Mouse (Mus musculus): ENCODE results near the gene Olfr910.

Gene Olfr910

GRCm38 (mm10) chr9:38537549-38537948, at the start of gene Olfr910:
Olfr910 (plus strand) TSS chr9:38537849.
- no peak for DNase-seq (ENCODE audit: low read depth, low spot score)
- H3K27me3 ChIP-seq (ENCODE audit: control insufficient read depth, insufficient read depth, low read length, poor library complexity, severe bottlenecking), result no peaks in the 10 kb centered on the region
- H3K36me3 ChIP-seq (ENCODE audit: control insufficient read depth, insufficient read depth, low read length, poor library complexity, severe bottlenecking), result no peaks in the 10 kb centered on the region

- H3K27me3 ChIP-seq (ENCODE audit: control insufficient read depth, insufficient read depth, low read length, poor library complexity, severe bottlenecking), result no peaks in the 10 kb centered on the region
- H3K36me3 ChIP-seq (ENCODE audit: control insufficient read depth, insufficient read depth, low read length, poor library complexity, severe bottlenecking), result no peaks in the 10 kb centered on the region
- no peak for DNase-seq (ENCODE audit: low read depth, low spot score)
Observed at GRCm38 (mm10) chr9:38495501-38495900, 42.1 kb upstream of the Olfr910 start, which contains the start of gene Olfr907. Olfr907 (plus strand) TSS chr9:38495801.

- no peaks in the 10 kb centered on the region for H3K27me3 ChIP-seq (ENCODE audit: control insufficient read depth, insufficient read depth, low read length, poor library complexity, severe bottlenecking)
- H3K36me3 ChIP-seq (ENCODE audit: control insufficient read depth, insufficient read depth, low read length, poor library complexity, severe bottlenecking), result no peaks in the 10 kb centered on the region
- DNase-seq (ENCODE audit: low read depth, low spot score), result no peak
Observed at GRCm38 (mm10) chr9:38512353-38512752, 25.3 kb upstream of the Olfr910 start.

GRCm38 (mm10) chr9:38521280-38521679, 16.4 kb upstream of the Olfr910 start, which contains the start of gene Olfr911-ps1:
Olfr911-ps1 (plus strand) TSS chr9:38521580.
- Histone ChIP-seq H3K36me3 (ENCODE audit: control insufficient read depth, insufficient read depth, low read length, poor library complexity, severe bottlenecking) (no peaks in the 10 kb centered on the region), H3K27me3 (ENCODE audit: control insufficient read depth, insufficient read depth, low read length, poor library complexity, severe bottlenecking) (no peaks in the 10 kb centered on the region)
- no peak for DNase-seq (ENCODE audit: low read depth, low spot score)

GRCm38 (mm10) chr9:38579878-38580277, 42.2 kb downstream of the Olfr910 start, which contains the start of gene Olfr912:
Olfr912 (plus strand) TSS chr9:38580178.
- H3K27me3 ChIP-seq (ENCODE audit: control insufficient read depth, insufficient read depth, low read length, poor library complexity, severe bottlenecking), result no peaks in the 10 kb centered on the region
- DNase-seq (ENCODE audit: low read depth, low spot score), result no peak
- no peaks in the 10 kb centered on the region for H3K36me3 ChIP-seq (ENCODE audit: control insufficient read depth, insufficient read depth, low read length, poor library complexity, severe bottlenecking)
